Mouse (Mus musculus) small intestine, adult 2 months (tissue): ENCODE results near the gene Itga9.

Source experiments
- CTCF ChIP-seq: fragments of 200-500 bp; IDR thresholded peaks from 2 replicates; pipeline ENCODE4 v1.5.1; 2012; ENCODE audit warnings: low read depth, mild to moderate bottlenecking, control low read depth, inconsistent platforms, low read length, moderate library complexity, mixed read lengths; ENCODE audit not compliant: insufficient replicate concordance, insufficient read length; ENCODE audit errors: extremely low read depth
- POLR2A ChIP-seq: fragments of 200-500 bp; IDR thresholded peaks from 2 replicates; pipeline ENCODE4 v1.6.1; 2012; ENCODE audit warnings: low read depth, mild to moderate bottlenecking, control low read depth, inconsistent platforms, low read length, moderate library complexity

- no peak for TF ChIP-seq CTCF
- no peak for TF ChIP-seq POLR2A
Observed at GRCm38 (mm10) chr9:118669696-118670095, 63.2 kb downstream of the Itga9 start.
